Mouse (Mus musculus): ENCODE measurements around the gene Rabgap1l.

The Rabgap1l gene

DNA sequence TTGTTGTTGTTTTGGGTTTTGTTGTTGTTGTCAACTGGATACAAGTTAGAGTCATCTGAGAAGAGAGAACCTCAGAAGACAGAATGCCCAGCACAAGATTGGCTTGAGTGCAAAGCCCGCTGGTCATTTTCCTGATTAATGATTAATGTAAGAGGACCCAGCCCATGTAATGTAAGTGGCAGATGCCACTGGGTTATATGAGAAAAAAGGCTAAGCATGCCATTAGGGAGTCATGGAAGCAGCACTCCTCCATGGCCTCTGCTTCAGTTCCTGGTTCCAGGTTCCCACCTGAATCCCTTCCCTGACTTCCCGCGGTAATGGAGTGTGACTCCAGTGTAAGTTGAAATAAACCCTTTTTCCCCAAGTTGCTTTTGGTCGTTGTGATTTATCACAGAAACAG lies 480.4 kb downstream of the Rabgap1l start:
- no peak for DNase-seq (ENCODE audit: low spot score)

DNA sequence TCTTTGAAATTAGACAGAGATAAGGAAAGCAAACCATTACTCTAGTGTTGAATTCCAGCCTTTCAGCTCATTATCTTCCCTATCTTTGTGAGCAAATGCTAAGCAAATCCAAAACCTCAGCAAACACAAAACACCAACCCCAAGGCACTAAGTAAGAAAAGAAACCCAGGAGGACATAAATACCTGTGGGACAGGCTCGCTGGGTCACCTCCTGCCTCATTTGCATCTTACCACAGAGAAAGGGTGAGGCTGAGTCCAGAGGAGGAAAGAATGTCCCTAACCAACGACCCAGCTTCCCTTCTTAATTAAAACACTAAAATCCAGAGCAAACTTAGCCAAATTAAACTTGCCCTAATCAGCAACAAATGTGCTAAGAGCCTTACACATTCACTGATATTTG lies 481.1 kb downstream of the Rabgap1l start:
- no peak for DNase-seq (ENCODE audit: low spot score)

DNA sequence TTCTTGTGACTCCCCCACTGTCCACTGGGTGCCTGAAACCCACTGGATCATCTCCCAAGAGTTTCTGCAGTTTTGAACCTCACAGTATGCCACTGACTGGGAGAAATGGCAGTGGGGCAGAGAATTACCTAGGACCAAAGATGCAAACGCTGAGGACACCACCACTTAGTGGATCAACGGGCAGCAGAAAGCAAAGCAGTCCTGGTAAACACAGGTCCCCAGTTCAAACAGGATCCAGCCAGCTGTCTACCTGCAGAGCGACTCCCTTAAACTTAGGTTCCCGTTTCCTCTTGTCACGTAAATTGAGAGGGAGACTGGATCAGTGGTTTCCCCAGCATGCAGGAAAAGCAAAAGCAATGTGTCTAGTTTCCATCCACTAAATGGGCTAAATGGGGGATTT lies 483.1 kb downstream of the Rabgap1l start:
- no peak for DNase-seq (ENCODE audit: low spot score)

GRCm38 (mm10) chr1:160308996-160309395 lies 484.0 kb downstream of the Rabgap1l start:
- no peak for DNase-seq (ENCODE audit: low spot score)

DNA sequence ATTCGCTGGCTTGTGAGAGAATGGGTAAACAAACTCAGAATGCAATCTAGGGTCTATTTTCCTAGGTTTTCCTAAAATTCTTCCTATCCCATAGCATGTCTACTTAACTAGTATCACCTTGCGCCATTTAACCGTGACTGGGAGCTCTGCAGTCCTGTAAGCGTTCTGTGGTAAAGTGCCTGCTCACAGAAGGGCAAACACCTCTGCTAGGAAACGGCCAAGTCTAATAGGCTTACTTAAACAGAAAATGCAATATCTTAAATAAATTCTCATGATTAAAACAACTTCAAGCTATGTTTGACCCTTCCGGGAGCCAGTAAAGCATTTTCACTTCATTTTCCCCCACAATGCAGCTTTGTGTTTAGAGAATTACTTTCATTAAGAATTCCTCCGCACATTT lies 484.5 kb downstream of the Rabgap1l start:
- no peak for DNase-seq (ENCODE audit: low spot score)

GRCm38 (mm10) chr1:160306866-160307616 lies 486.0 kb downstream of the Rabgap1l start:
- DNase-seq (ENCODE audit: low spot score) = peak; percentile 46

GRCm38 (mm10) chr1:160306336-160306735 lies 486.7 kb downstream of the Rabgap1l start:
- no peak for DNase-seq (ENCODE audit: low spot score)

DNA sequence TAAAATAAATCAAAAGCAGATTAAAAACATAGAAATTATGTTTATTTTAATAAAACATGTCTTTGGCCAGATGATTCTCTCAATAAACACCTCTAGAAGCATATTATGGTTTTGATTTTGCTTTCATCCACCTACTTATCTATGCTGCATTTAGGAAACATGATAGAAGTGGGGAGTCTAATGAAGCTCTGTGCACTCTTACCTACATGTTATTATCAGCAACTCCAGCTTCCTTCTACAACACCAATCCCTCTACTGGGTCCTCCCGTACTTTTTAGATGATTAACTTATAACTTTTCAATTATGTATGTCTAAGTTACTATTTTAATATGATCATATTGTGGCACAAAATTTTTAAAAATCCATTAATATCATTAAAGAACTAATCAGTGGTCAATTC lies 487.2 kb downstream of the Rabgap1l start:
- no peak for DNase-seq (ENCODE audit: low spot score)

- no peak for DNase-seq (ENCODE audit: low spot score)
These were observed 488.0 kb downstream of the Rabgap1l start for GRCm38 (mm10) chr1:160304969-160305498.

DNA sequence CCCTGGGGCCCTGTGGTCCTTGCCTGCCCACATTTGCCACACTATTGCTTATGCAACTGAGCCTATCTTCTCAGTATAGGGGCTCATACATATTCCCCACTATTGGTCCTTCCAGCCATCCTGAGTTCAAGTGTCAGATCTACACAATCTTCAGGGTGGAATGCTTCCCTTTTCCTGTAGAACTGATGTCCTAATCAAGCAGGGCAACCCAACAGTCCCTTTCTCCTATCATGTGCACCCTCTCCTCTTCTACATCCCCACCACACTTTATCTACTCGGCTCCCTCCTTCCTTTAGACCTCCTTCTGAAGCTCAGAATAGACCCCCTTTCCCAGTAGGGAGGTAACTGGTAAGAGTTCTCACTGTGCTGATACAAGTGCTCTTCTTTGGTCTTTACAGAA lies 490.7 kb downstream of the Rabgap1l start:
- no peak for DNase-seq (ENCODE audit: low spot score)

GRCm38 (mm10) chr1:160301156-160301555 lies 491.9 kb downstream of the Rabgap1l start:
- no peak for DNase-seq (ENCODE audit: low spot score)

DNA sequence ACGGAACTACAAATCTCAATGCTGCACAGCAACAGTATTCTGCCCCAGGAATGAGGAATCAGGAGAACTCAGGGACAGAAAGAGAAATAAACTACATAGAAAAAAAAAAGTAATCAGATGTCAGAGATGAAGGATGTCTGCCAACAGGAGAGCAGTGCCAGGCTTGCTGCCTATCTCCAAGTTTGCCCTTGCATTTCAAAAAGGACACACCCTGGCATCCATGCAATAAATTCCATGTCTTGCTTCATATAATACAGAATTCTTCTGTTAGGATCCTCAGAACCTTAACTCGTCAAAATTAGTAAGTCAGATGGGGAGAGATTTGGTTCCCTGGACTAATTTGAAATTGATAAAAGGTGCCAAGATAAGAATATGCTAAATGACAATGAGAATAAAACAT lies 492.3 kb downstream of the Rabgap1l start:
- no peak for DNase-seq (ENCODE audit: low spot score)

- DNase-seq (ENCODE audit: low spot score) = no peak
These were observed 493.0 kb downstream of the Rabgap1l start for GRCm38 (mm10) chr1:160299979-160300378.

- DNase-seq (ENCODE audit: low spot score) = no peak
These were observed 494.1 kb downstream of the Rabgap1l start for GRCm38 (mm10) chr1:160298893-160299292.

DNA sequence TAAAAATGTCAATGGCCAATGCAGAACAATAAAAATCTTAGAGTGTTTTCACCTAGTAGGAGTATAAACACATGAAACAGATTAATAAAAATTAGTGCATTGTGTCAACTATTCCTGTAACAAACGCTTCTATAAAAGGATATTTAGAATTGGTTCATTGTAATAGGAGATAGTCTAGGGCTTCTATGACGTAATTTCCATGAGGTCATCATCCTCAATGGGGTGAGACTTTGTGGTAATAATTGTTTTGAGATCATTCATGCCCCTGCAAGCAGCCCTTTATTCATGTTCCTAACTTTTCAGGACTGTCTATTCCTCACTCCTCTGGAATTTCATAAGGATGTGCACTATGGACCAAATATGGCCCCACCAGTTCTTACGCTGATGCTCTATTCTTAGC lies 495.3 kb downstream of the Rabgap1l start:
- DNase-seq (ENCODE audit: low spot score) = no peak

GRCm38 (mm10) chr1:160295323-160295722 lies 497.7 kb downstream of the Rabgap1l start:
- no peak for DNase-seq (ENCODE audit: low spot score)

DNA sequence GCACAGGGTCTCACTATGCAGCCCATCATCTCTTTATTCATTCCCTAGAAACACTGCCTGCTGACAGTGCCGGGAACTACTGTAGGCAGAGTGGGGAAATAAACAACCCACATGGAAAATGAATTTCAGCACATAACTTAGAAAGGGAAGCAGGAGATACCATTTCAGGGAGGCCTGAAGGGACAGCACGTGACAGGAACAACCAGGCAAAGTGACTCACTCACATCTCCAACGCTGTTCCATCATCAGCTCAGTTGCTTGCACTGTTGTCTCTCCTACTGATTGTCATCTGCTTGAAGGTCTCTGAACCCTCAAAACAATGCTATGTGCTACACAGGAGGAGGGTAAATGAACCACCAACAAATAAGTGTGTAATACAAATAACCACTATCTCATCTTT lies 499.5 kb downstream of the Rabgap1l start:
- no peak for DNase-seq (ENCODE audit: low spot score)

DNA sequence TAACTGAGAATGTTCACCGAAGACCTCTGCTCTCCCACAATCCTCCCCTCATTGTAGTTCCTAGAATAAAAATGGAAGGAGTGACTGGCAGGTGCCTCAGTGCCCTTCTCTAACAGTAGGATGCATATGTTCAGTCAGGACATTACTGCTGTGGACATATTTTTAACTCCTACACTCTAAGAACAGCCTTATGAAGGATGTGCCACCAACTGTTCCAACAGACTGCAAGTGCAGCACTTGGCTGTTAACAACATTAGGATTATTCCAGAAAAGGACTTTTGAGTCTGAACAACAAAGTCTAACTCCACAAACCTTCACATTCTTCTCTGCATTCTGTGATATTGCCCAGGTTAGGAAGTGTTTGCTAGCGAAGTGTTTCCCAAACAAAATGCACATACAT lies 501.0 kb downstream of the Rabgap1l start:
- DNase-seq (ENCODE audit: low spot score) = no peak

GRCm38 (mm10) chr1:160290242-160290641 lies 502.8 kb downstream of the Rabgap1l start:
- DNase-seq (ENCODE audit: low spot score) = no peak

DNA sequence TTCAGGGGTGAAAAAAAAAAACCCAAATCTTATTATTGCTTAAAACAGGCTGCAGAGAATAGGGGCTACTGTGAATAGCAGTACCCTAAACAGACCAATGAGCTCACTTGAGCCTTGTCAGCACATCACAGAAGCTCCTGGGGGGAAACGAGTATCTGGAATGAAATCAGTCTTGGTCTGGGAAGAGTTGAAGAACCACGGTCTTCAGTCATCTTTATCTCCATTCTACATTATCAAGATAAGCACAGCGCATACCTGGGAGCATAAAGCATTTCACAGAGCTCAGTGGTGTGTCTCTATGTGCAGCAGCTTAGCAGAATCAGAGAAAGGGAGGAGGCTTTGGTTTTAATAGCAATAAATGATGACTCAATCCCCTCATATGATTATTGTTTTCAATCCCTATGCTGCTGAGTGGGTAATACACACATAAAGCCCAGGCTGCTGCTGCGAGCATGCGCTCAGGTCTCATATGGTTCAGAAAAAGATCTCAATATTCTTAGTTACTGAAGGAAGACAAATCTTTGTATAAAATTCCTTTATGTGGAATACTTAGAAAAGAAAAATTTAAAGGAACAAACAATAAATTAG lies 505.9 kb downstream of the Rabgap1l start:
- no peak for DNase-seq (ENCODE audit: low spot score)

DNA sequence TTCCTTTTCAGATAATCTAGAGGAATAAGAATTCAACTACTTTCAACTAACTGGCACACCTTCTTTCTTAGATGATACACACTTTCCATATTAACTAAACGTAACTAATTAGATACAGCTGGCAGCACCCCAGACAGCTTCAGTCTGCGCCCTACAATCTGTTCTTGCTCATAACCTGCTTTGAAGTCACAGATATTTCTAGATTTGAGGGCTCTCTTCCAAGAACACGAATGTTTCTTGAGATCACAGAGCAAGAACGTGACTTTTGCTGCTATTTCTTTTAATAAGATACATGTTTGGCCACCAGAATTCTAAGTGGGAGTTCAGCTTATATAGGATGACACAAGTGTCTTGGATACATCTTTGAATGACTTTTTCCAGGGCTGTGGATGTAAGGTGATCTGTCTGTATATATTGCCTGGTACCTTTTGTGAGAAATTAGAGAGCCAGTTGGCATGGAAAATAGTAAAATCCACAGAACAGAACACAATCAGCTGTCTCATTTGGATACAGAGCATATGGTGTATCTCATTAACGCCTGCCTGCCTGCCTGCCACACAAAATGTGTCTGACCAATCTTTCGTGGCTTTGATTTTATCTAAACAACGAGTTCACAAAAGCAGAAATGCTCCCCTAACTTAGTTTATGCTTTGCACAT lies 506.5 kb downstream of the Rabgap1l start:
- DNase-seq (ENCODE audit: low spot score) = no peak

DNA sequence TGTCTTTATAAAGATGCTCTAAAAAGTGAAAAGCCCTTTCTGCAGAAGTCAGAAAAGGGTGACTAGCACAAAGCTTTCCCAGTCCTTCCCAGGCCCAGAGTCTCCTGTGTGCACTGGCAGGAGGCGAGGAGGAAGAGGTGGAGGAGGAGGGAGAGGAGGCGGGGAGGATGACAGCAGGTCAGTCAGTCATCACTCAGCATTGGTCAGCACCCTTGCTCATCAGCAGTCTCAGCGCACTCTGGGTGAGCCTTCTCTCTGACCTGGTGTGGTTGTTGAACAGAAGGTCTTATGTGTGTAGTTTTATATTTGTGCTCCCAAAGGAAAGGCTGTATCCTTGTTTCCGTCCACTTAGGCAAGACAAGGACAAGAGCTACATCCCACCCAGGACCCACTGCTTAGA lies 508.8 kb downstream of the Rabgap1l start:
- DNase-seq (ENCODE audit: low spot score) = no peak

Data from c-Kit-positive CD71-positive TER-119-positive erythroid progenitor cells, embryonic 14.5 days (primary cell).